Mouse (Mus musculus) limb, embryonic 11.5 days (tissue): ENCODE measurements around the gene Cyp26c1. TPM values are rescaled to one million over a fixed set of nuclear protein-coding genes. Genes with fewer than 3 reads are reported as not detected.

Source experiments
- ATAC-seq: fragments of 200-750 bp; cut with Nextera tagmentation; 2 replicates; pipeline ENCODE4 v1.8.0; 2017; ENCODE audit warnings: low read depth; ENCODE audit not compliant: insufficient number of reproducible peaks, low FRiP score, low TSS enrichment
- DNase-seq: peaks from one replicate; pipeline ENCODE4 v3.0.0-alpha.2; 2015; ENCODE audit warnings: low spot score
- H3K27ac ChIP-seq: fragments of 300-500 bp; sonication (generic); replicated peaks from 2 replicates; pipeline ENCODE4 v1.5.1; 2014; ENCODE audit warnings: low read depth, mild to moderate bottlenecking, low read length
- H3K27me3 ChIP-seq: fragments of 300-500 bp; sonication (generic); 2 replicates; pipeline ENCODE4 v1.6.1; 2014; ENCODE audit warnings: mild to moderate bottlenecking, low read length, mixed read lengths; ENCODE audit not compliant: control insufficient read depth, insufficient read depth
- H3K36me3 ChIP-seq: fragments of 300-500 bp; sonication (generic); 2 replicates; pipeline ENCODE4 v1.6.1; 2014; ENCODE audit warnings: mild to moderate bottlenecking, low read length, moderate library complexity, mixed read lengths; ENCODE audit not compliant: control insufficient read depth, insufficient read depth
- H3K4me1 ChIP-seq: fragments of 300-500 bp; sonication (generic); 2 replicates; pipeline ENCODE4 v1.6.1; 2014; ENCODE audit warnings: low read length, mixed read lengths; ENCODE audit not compliant: control insufficient read depth, insufficient read depth
- H3K4me2 ChIP-seq: fragments of 300-500 bp; sonication (generic); 2 replicates; pipeline ENCODE4 v1.6.1; 2014; ENCODE audit warnings: low read depth, mild to moderate bottlenecking, moderate library complexity; ENCODE audit not compliant: severe bottlenecking
- H3K4me3 ChIP-seq: fragments of 300-500 bp; sonication (generic); 2 replicates; pipeline ENCODE4 v1.5.1; 2014; ENCODE audit warnings: low read depth, low read length
- H3K9ac ChIP-seq: fragments of 300-500 bp; sonication (generic); 2 replicates; pipeline ENCODE4 v1.6.1; 2014; ENCODE audit warnings: mild to moderate bottlenecking, low read length
- H3K9me3 ChIP-seq: fragments of 300-500 bp; sonication (generic); 2 replicates; pipeline ENCODE4 v1.6.1; 2016; ENCODE audit warnings: low read length; ENCODE audit not compliant: control insufficient read depth
- WGBS: fragments of 180-500 bp; shearing (Covaris S2); extraction: QIAGEN DNeasy Blood & Tissue Kit; methylation state at CpG from one replicate; pipeline ENCODE4 v1.1.7; 2014; 5-methylcytosine and 5-hydroxymethylcytosine counted together
- polyA plus RNA-seq: library from polyadenylated mRNA; unstranded; fragments of >200 nt; fragmentation: Nextera tagmentation; extraction: Ambion mirVana; gene quantifications from 2 replicates; pipeline ENCODE4 v1.2.1, GENCODE M21; 2014

Cyp26c1 gene
- polyA plus RNA-seq, 1 experiment from 2014 or later, result 0.21 TPM

- Histone ChIP-seq H3K27me3 (no peaks in the 10 kb centered on the region), H3K4me1 (no peaks in the 10 kb centered on the region), H3K9me3 (no peaks in the 10 kb centered on the region), H3K4me2 (no peak overlapping the region), H3K9ac (no peak overlapping the region), H3K36me3 (no peaks in the 10 kb centered on the region), H3K27ac (no peak overlapping the region), H3K4me3 (no peak overlapping the region)
- DNase-seq, result no peak
- WGBS, result 89% methylated on average over 3 of the region's 3 CpGs
- ATAC-seq, result no peak
Observed at GRCm38 (mm10) chr19:37738575-37738974, 53.2 kb downstream of the Cyp26c1 start.

- H3K4me2 ChIP-seq, result no peak overlapping the region
- H3K27me3 ChIP-seq, result no peaks in the 10 kb centered on the region
- H3K27ac ChIP-seq, result no peak overlapping the region
- no peak for DNase-seq
- H3K9me3 ChIP-seq, result no peaks in the 10 kb centered on the region
- H3K4me3 ChIP-seq, result no peak overlapping the region
- ATAC-seq, result no peak
- H3K9ac ChIP-seq, result no peak overlapping the region
- no peaks in the 10 kb centered on the region for H3K36me3 ChIP-seq
- no peaks in the 10 kb centered on the region for H3K4me1 ChIP-seq
- WGBS, result 45% methylated on average over 7 of the region's 7 CpGs
Observed at GRCm38 (mm10) chr19:37740043-37740442, 54.7 kb downstream of the Cyp26c1 start.

Other genes with a start within 250 kb of the Cyp26c1 start
- gene Exoc6, start 135.2 kb upstream of the Cyp26c1 start, polyA plus RNA-seq, result 7.5 and 7.8 TPM in 2 replicates
- gene Cyp26a1, start 12.2 kb downstream of the Cyp26c1 start, polyA plus RNA-seq, result 3.3 and 5.0 TPM in 2 replicates